Mouse (Mus musculus): ENCODE measurements around the gene 1700003E16Rik. TPM values are rescaled to one million over a fixed set of nuclear protein-coding genes. Genes with fewer than 3 reads are reported as not detected.

1700003E16Rik gene
- polyA plus RNA-seq, 1 experiment = not detected

DNA sequence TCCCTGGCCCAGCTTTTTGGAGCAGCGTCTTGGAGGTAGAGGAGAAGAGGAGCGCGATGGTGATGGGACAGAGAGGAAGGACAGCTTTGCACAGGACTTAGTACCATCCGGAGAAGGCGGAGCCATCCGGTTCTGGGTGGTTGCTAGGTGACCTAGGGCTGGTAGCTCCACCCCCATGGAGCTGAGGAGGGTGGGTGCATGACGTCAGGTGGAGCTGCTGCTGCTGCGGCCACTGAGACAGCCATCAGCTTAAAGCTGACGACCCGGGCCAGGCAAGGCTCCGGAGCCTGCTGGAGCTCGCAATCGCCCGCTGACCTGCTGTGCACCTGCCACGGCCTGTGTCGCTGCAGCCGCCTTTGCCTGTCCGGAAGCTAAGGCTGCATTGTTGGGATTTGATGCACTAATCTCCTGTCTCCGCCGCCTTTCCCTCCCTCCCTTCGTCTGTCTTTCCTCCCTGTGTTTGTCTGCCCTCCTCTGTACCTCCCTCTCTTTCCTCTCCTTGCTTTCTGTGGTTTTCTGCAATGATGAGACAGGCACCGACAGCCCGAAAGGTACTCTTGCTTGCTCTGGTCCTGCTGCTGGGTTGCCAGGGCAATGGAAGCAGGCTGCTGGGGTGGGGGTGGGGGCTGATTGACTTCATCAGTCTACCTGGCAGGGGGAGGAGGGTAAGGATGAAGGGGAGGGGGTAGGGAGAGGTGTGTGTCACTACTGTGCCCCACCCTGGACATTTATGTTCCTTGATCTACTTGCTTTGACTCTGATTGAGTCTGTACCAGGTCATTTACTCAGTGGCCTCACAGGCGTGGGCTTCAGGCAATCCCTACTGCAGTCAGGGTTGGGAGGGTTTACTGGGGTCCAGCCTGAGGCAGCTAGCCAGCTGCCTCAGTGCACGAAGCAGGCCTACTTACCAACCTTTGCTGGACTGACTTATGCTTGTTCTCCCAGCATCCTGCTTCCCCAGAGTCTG lies 30.0 kb downstream of the 1700003E16Rik start:
- Histone ChIP-seq H3K27ac (replicated peaks; ENCODE audit: low read depth, low read length) (no peak overlapping the region), H3K4me1 (ENCODE audit: control insufficient read depth, insufficient read depth, insufficient read length, low read length) (no peaks in the 10 kb centered on the region), H3K4me3 (ENCODE audit: insufficient read depth, low read depth, low read length) (no peak overlapping the region)

DNA sequence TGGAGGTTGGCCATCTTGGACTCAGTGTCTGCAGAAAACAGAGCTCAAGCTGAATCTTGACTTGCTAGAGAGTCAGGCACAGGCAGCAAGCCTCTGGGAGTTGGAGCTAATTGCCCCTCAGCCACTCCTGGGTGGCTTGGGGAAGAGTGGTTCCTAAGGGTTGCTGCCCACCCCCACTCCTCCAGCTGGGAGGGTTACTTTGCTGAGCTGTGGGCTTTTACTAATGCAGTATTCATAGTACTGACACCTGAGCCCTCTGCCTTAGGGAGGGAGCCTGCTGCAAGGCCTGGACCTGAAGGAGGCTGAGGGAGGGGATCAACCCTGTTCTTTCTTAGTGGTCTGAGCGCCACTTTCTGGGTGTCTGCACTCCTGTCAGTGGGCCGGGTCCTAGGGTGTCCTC lies 30.7 kb downstream of the 1700003E16Rik start:
- no peaks in the 10 kb centered on the region for H3K4me1 ChIP-seq (ENCODE audit: control insufficient read depth, insufficient read depth, insufficient read length, low read length)
- H3K27ac ChIP-seq (replicated peaks; ENCODE audit: low read depth, low read length) = no peak overlapping the region
- H3K4me3 ChIP-seq (ENCODE audit: insufficient read depth, low read depth, low read length) = no peak overlapping the region

DNA sequence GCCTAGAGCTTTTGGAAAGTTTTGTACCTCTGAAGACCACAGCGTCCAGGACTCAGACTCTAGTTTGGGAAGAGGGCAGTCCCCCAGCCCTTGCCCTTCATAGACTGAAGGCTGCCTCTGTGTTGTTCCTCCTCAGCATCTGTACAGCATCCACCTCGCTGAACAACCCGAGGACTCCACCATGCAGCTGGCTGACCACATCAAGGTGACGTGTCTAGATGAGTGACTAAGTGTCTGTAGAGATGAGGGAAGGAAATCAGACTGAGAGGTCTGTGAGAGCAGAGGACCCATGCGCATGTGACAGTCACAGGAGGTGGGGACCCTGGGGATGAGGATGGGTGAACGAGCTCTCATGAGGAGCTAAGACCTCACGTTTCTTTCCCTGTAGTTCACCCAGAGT lies 37.4 kb downstream of the 1700003E16Rik start:
- no peak overlapping the region for H3K4me3 ChIP-seq (ENCODE audit: insufficient read depth, low read depth, low read length)
- H3K4me1 ChIP-seq (ENCODE audit: control insufficient read depth, insufficient read depth, insufficient read length, low read length) = no peaks in the 10 kb centered on the region
- no peak overlapping the region for H3K27ac ChIP-seq (replicated peaks; ENCODE audit: low read depth, low read length)

DNA sequence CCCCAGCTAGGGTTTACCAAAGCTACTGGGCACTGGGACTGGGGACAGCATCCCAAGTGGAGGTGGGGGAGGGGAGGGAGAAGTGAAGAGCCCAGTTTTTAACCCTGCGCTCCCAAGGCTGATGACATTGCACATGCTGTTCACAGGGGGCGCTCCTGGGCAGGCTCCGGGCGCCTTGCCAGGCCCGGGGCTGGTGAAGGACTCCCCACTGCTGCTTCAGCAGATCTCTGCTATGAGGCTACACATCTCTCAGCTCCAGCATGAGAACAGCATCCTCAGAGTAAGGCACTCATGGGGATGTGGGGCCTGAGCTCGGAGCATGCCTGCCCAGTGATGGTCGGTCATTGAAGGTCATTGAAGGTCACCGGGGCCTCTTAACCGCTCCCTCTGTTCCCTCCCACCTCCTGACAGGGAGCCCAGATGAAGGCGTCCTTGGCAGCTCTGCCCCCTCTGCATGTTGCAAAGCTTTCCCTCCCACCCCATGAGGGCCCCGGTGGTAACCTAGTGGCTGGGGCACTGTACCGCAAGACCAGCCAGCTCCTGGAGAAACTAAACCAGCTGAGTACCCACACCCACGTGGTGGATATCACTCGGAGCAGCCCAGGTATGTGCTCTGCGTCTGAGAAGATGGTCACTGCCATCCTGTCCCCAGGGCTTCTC lies 41.3 kb downstream of the 1700003E16Rik start:
- Histone ChIP-seq H3K4me3 (ENCODE audit: insufficient read depth, low read depth, low read length) (no peak overlapping the region), H3K4me1 (ENCODE audit: control insufficient read depth, insufficient read depth, insufficient read length, low read length) (no peaks in the 10 kb centered on the region), H3K27ac (replicated peaks; ENCODE audit: low read depth, low read length) (no peak overlapping the region)

DNA sequence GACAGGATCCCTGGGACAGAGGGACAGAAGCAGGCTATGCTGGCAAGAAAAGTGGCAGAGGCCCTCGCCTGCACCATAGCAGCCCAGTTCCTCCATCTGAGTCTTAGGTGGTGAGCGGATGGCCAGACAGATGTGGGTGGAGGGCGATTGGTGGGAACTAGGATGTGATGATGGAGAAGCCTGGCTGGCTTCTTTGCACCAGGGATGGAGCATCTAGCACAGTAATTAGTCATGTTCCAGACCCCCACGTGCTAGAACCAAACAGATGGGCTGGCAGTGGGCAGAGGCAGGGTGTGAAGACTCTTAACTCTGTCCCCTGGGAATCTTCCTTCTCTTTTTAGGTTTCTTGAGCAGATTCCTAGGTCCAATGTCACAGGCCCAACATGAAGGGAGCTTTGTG lies 47.1 kb downstream of the 1700003E16Rik start:
- no peak overlapping the region for H3K27ac ChIP-seq (replicated peaks; ENCODE audit: low read depth, low read length)
- H3K4me1 ChIP-seq (ENCODE audit: control insufficient read depth, insufficient read depth, insufficient read length, low read length) = no peaks in the 10 kb centered on the region
- no peak overlapping the region for H3K4me3 ChIP-seq (ENCODE audit: insufficient read depth, low read depth, low read length)

DNA sequence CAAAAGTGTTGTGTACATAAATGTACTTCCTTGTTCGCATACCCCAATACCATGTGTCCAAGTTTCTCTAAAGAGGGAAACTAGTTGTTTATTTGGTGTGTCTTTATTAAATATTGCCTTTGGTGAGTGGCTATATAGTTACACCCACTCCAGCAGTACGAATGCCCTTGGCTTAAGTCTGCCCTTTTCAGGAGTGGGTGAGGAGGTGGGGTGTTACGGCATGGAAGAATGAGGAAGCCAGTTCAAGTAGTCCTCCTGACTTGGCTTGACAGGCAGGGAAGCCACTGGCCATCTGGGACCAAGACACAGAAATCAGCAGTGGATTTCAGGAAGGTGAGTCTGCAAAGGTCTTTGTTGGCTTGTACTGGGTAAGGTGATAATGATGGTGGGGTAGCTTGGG lies 49.6 kb downstream of the 1700003E16Rik start:
- Histone ChIP-seq H3K4me1 (ENCODE audit: control insufficient read depth, insufficient read depth, insufficient read length, low read length) (no peaks in the 10 kb centered on the region), H3K4me3 (ENCODE audit: insufficient read depth, low read depth, low read length) (no peak overlapping the region), H3K27ac (replicated peaks; ENCODE audit: low read depth, low read length) (no peak overlapping the region)

DNA sequence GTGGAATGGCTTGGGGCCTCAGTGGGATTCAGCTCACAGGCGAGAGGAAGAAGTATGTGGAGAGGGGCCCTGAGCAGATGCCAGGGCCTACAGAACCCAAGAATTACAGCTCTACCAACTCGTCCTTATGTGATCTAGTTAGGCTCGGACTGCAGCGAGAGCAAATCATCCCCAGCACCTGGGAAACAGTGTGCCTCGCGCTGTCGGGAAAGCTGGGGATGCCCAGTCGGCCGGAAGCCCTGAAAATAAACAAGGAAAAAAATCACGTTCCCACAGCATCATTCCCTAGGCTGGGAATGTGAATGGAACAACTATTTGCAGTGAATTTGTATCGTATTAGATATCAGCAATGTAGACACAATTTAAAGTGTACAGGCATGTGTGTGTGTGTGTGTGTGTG lies 50.1 kb downstream of the 1700003E16Rik start:
- no peaks in the 10 kb centered on the region for H3K4me1 ChIP-seq (ENCODE audit: control insufficient read depth, insufficient read depth, insufficient read length, low read length)
- H3K27ac ChIP-seq (replicated peaks; ENCODE audit: low read depth, low read length) = no peak overlapping the region
- H3K4me3 ChIP-seq (ENCODE audit: insufficient read depth, low read depth, low read length) = no peak overlapping the region

DNA sequence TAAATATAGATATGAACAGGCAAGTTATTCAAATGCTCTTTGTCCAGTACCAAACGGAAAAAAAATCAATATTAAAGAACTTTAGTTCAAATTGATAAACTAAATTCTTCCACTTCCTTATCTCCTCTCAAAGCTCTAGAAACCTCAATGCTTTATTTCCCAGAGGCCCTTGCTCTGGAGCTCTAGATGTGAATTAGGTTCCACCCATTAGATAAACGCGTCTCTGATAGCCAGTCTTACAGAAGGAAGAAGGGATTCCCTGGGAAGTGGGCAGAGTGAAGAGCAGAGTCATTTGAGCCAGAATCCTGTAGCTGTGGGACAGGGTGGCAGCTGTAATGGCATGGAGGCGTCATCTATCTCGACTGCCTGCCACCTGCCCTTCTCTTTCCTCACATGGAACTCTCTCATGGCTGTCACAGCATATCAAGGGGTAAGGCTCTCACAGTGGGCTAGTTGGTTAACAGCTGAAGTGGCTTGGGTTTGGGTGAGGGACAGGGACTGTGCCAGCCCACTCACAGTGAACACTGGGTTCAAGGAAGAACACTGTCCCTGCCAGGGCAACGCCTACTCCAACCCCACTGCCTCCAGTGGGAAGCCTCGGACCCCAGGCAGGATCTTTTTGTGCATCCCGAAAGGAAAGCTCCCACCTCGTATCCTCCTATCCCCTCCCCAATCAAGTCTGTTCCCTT lies 51.3 kb downstream of the 1700003E16Rik start:
- Histone ChIP-seq H3K27ac (replicated peaks; ENCODE audit: low read depth, low read length) (no peak overlapping the region), H3K4me3 (ENCODE audit: insufficient read depth, low read depth, low read length) (no peak overlapping the region), H3K4me1 (ENCODE audit: control insufficient read depth, insufficient read depth, insufficient read length, low read length) (no peaks in the 10 kb centered on the region)

DNA sequence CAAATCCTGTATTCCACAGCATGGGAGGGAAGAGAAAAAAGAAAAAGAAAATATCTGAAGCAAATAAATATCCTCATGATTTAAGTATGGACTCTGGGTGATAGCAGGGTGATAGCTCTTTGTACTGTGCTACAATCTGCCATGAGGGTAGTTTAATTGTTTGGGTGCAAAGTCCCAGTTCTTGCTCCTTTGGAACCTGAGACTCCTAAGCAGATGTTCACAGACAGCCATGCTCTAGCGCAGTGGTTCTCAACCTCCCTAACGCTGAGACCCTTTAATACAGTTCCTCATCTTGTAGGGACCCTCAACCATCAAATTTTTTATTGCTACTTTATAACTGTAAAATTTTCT lies 51.8 kb downstream of the 1700003E16Rik start:
- no peak overlapping the region for H3K4me3 ChIP-seq (ENCODE audit: insufficient read depth, low read depth, low read length)
- H3K4me1 ChIP-seq (ENCODE audit: control insufficient read depth, insufficient read depth, insufficient read length, low read length) = no peaks in the 10 kb centered on the region
- H3K27ac ChIP-seq (replicated peaks; ENCODE audit: low read depth, low read length) = no peak overlapping the region

DNA sequence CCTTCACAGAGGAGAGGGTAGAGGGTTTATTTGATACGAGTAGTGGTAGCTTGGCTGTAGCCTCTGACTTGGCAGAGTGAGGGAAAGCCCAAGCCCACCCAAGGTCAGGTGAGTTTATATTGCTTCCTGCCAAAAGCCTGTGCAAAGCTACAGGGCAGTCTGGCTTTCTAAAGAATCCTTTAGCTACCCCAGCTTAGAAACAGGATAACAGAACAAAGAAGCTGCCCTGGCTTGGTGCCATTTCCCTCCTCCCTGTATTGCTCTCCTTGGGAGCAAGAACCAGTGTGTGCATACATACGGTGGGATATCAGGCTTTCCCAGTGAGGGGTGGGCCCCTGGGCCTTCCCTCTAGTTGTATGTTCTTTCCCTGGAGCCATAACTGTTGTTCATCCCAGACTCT lies 54.3 kb downstream of the 1700003E16Rik start:
- no peak overlapping the region for H3K4me3 ChIP-seq (ENCODE audit: insufficient read depth, low read depth, low read length)
- no peak overlapping the region for H3K27ac ChIP-seq (replicated peaks; ENCODE audit: low read depth, low read length)
- H3K4me1 ChIP-seq (ENCODE audit: control insufficient read depth, insufficient read depth, insufficient read length, low read length) = no peaks in the 10 kb centered on the region

DNA sequence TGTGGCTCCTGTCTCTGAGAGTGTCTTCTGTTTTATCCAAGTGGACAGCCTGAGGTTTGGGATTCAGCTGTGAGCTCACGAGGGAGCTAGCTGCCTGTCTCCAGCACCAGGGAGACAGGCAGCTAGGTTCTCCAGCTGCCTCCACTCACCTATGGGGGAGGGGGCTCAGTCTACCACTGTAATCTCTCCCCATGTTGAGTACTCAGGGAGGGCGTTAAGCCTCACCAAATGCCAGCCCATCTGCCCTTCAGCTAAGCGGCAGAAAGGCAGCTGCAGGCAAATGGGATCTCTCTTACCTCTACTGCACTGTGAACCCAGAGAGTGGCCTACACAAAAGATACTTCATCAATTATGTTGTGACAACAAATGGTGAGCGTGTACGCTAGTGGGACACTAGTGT lies 55.3 kb downstream of the 1700003E16Rik start:
- no peak overlapping the region for H3K27ac ChIP-seq (replicated peaks; ENCODE audit: low read depth, low read length)
- H3K4me1 ChIP-seq (ENCODE audit: control insufficient read depth, insufficient read depth, insufficient read length, low read length) = no peaks in the 10 kb centered on the region
- H3K4me3 ChIP-seq (ENCODE audit: insufficient read depth, low read depth, low read length) = no peak overlapping the region

Other genes with a start within 250 kb of the 1700003E16Rik start
- gene Sema4f, start 216.6 kb upstream of the 1700003E16Rik start, polyA plus RNA-seq (2012; ENCODE audit: insufficient read depth, insufficient read length, missing spikeins) = not detected in 2 replicates
- gene M1ap, start 209.5 kb upstream of the 1700003E16Rik start, polyA plus RNA-seq (2012; ENCODE audit: insufficient read depth, insufficient read length, missing spikeins) = not detected in 2 replicates
- 1.3 and 1.5 TPM in 2 replicates for gene Dok1, start 122.9 kb upstream of the 1700003E16Rik start, polyA plus RNA-seq (2012; ENCODE audit: insufficient read depth, insufficient read length, missing spikeins)
- 0.63 and 1.6 TPM in 2 replicates for gene Loxl3, start 122.2 kb upstream of the 1700003E16Rik start, polyA plus RNA-seq (2012; ENCODE audit: insufficient read depth, insufficient read length, missing spikeins)
- 78.0 and 97.2 TPM in 2 replicates for gene Aup1, start 101.9 kb upstream of the 1700003E16Rik start, polyA plus RNA-seq (2012; ENCODE audit: insufficient read depth, insufficient read length, missing spikeins)
- 42.8 and 48.9 TPM in 2 replicates for gene Htra2, start 101.1 kb upstream of the 1700003E16Rik start, polyA plus RNA-seq (2012; ENCODE audit: insufficient read depth, insufficient read length, missing spikeins)
- 0.79 TPM in 1 of 2 replicates, not detected in the other for gene Dqx1, start 98.6 kb upstream of the 1700003E16Rik start, polyA plus RNA-seq (2012; ENCODE audit: insufficient read depth, insufficient read length, missing spikeins)
- not detected in 2 replicates for gene Tlx2, start 86.1 kb upstream of the 1700003E16Rik start, polyA plus RNA-seq (2012; ENCODE audit: insufficient read depth, insufficient read length, missing spikeins)
- gene Pcgf1, start 78.5 kb upstream of the 1700003E16Rik start, polyA plus RNA-seq (2012; ENCODE audit: insufficient read depth, insufficient read length, missing spikeins) = 16.5 and 22.5 TPM in 2 replicates
- not detected in 2 replicates for gene Lbx2, start 70.0 kb upstream of the 1700003E16Rik start, polyA plus RNA-seq (2012; ENCODE audit: insufficient read depth, insufficient read length, missing spikeins)
- gene Ccdc142, start 54.8 kb upstream of the 1700003E16Rik start, polyA plus RNA-seq (2012; ENCODE audit: insufficient read depth, insufficient read length, missing spikeins) = not detected in 2 replicates
- not detected in 2 replicates for gene Gm42688, start 54.8 kb upstream of the 1700003E16Rik start, polyA plus RNA-seq (2012; ENCODE audit: insufficient read depth, insufficient read length, missing spikeins)
- gene Mrpl53, start 47.4 kb upstream of the 1700003E16Rik start, polyA plus RNA-seq (2012; ENCODE audit: insufficient read depth, insufficient read length, missing spikeins) = 172 and 202 TPM in 2 replicates
- 6.0 and 6.2 TPM in 2 replicates for gene Mogs, start 40.9 kb upstream of the 1700003E16Rik start, polyA plus RNA-seq (2012; ENCODE audit: insufficient read depth, insufficient read length, missing spikeins)
- gene Wbp1, start 34.8 kb upstream of the 1700003E16Rik start, polyA plus RNA-seq (2012; ENCODE audit: insufficient read depth, insufficient read length, missing spikeins) = 62.1 and 70.3 TPM in 2 replicates
- 8.7 and 13.1 TPM in 2 replicates for gene Ino80b, start 31.0 kb upstream of the 1700003E16Rik start, polyA plus RNA-seq (2012; ENCODE audit: insufficient read depth, insufficient read length, missing spikeins)
- gene Rtkn, start 20.9 kb upstream of the 1700003E16Rik start, polyA plus RNA-seq (2012; ENCODE audit: insufficient read depth, insufficient read length, missing spikeins) = 4.5 and 7.1 TPM in 2 replicates
- gene Wdr54, start within 50 bp of the 1700003E16Rik start, polyA plus RNA-seq (2012; ENCODE audit: insufficient read depth, insufficient read length, missing spikeins) = not detected in 2 replicates
- gene Dctn1, start 9.5 kb downstream of the 1700003E16Rik start, polyA plus RNA-seq (2012; ENCODE audit: insufficient read depth, insufficient read length, missing spikeins) = 31.0 and 31.2 TPM in 2 replicates
- not detected in 2 replicates for gene Slc4a5, start 63.4 kb downstream of the 1700003E16Rik start, polyA plus RNA-seq (2012; ENCODE audit: insufficient read depth, insufficient read length, missing spikeins)
- 5.2 and 7.4 TPM in 2 replicates for gene Mthfd2, start 169.5 kb downstream of the 1700003E16Rik start, polyA plus RNA-seq (2012; ENCODE audit: insufficient read depth, insufficient read length, missing spikeins)
- 38.1 and 43.1 TPM in 2 replicates for gene Mob1a, start 169.6 kb downstream of the 1700003E16Rik start, polyA plus RNA-seq (2012; ENCODE audit: insufficient read depth, insufficient read length, missing spikeins)
- 671 and 946 TPM in 2 replicates for gene Bola3, start 192.7 kb downstream of the 1700003E16Rik start, polyA plus RNA-seq (2012; ENCODE audit: insufficient read depth, insufficient read length, missing spikeins)